Mouse (Mus musculus): ENCODE data around the gene Zcchc24.
A peak's percentile ranks its signal among the peaks of the same experiment; 100 is the strongest.

Gene Zcchc24

GRCm38 (mm10) chr14:25780601-25781000 is 11.8 kb upstream of the Zcchc24 start:
- no peak for DNase-seq (ENCODE audit: extremely low read depth, insufficient read length, low spot score)

- peak; percentile 58 for DNase-seq (ENCODE audit: extremely low read depth, insufficient read length, low spot score)
These were observed 7.5 kb upstream of the Zcchc24 start for GRCm38 (mm10) chr14:25776294-25776693.

- DNase-seq (ENCODE audit: extremely low read depth, insufficient read length, low spot score), result no peak
These were observed 5.3 kb upstream of the Zcchc24 start for GRCm38 (mm10) chr14:25774100-25774499.

GRCm38 (mm10) chr14:25773039-25773438 is 4.2 kb upstream of the Zcchc24 start:
- DNase-seq (ENCODE audit: extremely low read depth, insufficient read length, low spot score), result no peak

GRCm38 (mm10) chr14:25769626-25770306 is 927 bp upstream of the Zcchc24 start:
- DNase-seq (ENCODE audit: extremely low read depth, insufficient read length, low spot score), result no peak

GRCm38 (mm10) chr14:25768261-25768893 is 462 bp downstream of the Zcchc24 start:
- peak; percentile 74 for DNase-seq (ENCODE audit: extremely low read depth, insufficient read length, low spot score)

- no peak for DNase-seq (ENCODE audit: extremely low read depth, insufficient read length, low spot score)
These were observed 1.1 kb downstream of the Zcchc24 start for GRCm38 (mm10) chr14:25767725-25768203.

- DNase-seq (ENCODE audit: extremely low read depth, insufficient read length, low spot score), result no peak
These were observed 2.4 kb downstream of the Zcchc24 start for GRCm38 (mm10) chr14:25766441-25766840.

GRCm38 (mm10) chr14:25765921-25766320 is 2.9 kb downstream of the Zcchc24 start:
- no peak for DNase-seq (ENCODE audit: extremely low read depth, insufficient read length, low spot score)

- DNase-seq (ENCODE audit: extremely low read depth, insufficient read length, low spot score), result no peak
These were observed 3.7 kb downstream of the Zcchc24 start for GRCm38 (mm10) chr14:25765146-25765545.

GRCm38 (mm10) chr14:25761184-25761583 is 7.7 kb downstream of the Zcchc24 start:
- no peak for DNase-seq (ENCODE audit: extremely low read depth, insufficient read length, low spot score)

- peak; percentile 51 for DNase-seq (ENCODE audit: extremely low read depth, insufficient read length, low spot score)
These were observed 8.8 kb downstream of the Zcchc24 start for GRCm38 (mm10) chr14:25759981-25760537.

GRCm38 (mm10) chr14:25759551-25759950 is 9.3 kb downstream of the Zcchc24 start:
- DNase-seq (ENCODE audit: extremely low read depth, insufficient read length, low spot score), result peak; percentile 55

GRCm38 (mm10) chr14:25757917-25758316 is 10.9 kb downstream of the Zcchc24 start:
- no peak for DNase-seq (ENCODE audit: extremely low read depth, insufficient read length, low spot score)

- peak; percentile 69 for DNase-seq (ENCODE audit: extremely low read depth, insufficient read length, low spot score)
These were observed 12.4 kb downstream of the Zcchc24 start for GRCm38 (mm10) chr14:25756385-25756990.

- no peak for DNase-seq (ENCODE audit: extremely low read depth, insufficient read length, low spot score)
These were observed 13.3 kb downstream of the Zcchc24 start for GRCm38 (mm10) chr14:25755541-25755940.

- no peak for DNase-seq (ENCODE audit: extremely low read depth, insufficient read length, low spot score)
These were observed 14.0 kb downstream of the Zcchc24 start for GRCm38 (mm10) chr14:25754531-25755484.

- no peak for DNase-seq (ENCODE audit: extremely low read depth, insufficient read length, low spot score)
These were observed 15.8 kb downstream of the Zcchc24 start for GRCm38 (mm10) chr14:25753021-25753420.

- no peak for DNase-seq (ENCODE audit: extremely low read depth, insufficient read length, low spot score)
These were observed 17.8 kb downstream of the Zcchc24 start for GRCm38 (mm10) chr14:25751067-25751466.

- peak; percentile 75 for DNase-seq (ENCODE audit: extremely low read depth, insufficient read length, low spot score)
These were observed 18.3 kb downstream of the Zcchc24 start for GRCm38 (mm10) chr14:25750448-25751015.
